Mouse (Mus musculus) CH12.LX (cell line): ENCODE measurements at regions not wholly inside any gene's neighbourhood (a gene's known extent, or its start where the extent isn't known, plus 50 kb on each side); places are given as distances from the start of the nearest gene placed in this dataset.

Source experiments
- DNase-seq: peaks from one replicate; pipeline ENCODE4 v3.0.0-alpha.2; 2013; ENCODE audit errors: extremely low read depth
- H3K27ac ChIP-seq: 2 replicates; pipeline ENCODE4 v1.5.1; 2012; ENCODE audit warnings: low read depth, mild to moderate bottlenecking, control low read depth, moderate library complexity; ENCODE audit not compliant: insufficient read depth
- H3K27me3 ChIP-seq: replicated peaks from 2 replicates; pipeline ENCODE3; 2012; ENCODE audit warnings: inconsistent platforms
- H3K36me3 ChIP-seq, 2 experiments: replicated peaks in 1 of 2; 2 replicates each; pipeline versions ENCODE3 to v1.6.1; 2012; ENCODE audit warnings: inconsistent platforms in 1 of 2, low read length in 1 of 2, mild to moderate bottlenecking in 1 of 2, mixed read lengths in 1 of 2, moderate library complexity in 1 of 2; ENCODE audit not compliant: control insufficient read depth in 1 of 2, insufficient read depth in 1 of 2
- H3K4me1 ChIP-seq, 2 experiments: 2 replicates each; pipeline ENCODE4 v1.6.1; 2012; ENCODE audit warnings: inconsistent platforms in 1 of 2, moderate library complexity in 1 of 2; ENCODE audit not compliant: insufficient read depth in 2 of 2, control insufficient read depth in 1 of 2
- H3K4me2 ChIP-seq: 2 replicates; pipeline ENCODE4 v1.6.1; 2012; ENCODE audit warnings: low read depth, mild to moderate bottlenecking, control low read depth; ENCODE audit not compliant: poor library complexity, insufficient read depth, severe bottlenecking
- H3K4me3 ChIP-seq, 3 experiments: fragments of 150-350 bp in 1 of 3; sonication (generic) in 1 of 3; replicated peaks in 1 of 3; 2 replicates each; pipeline versions ENCODE3 to v1.5.1; 2011 to 2012; ENCODE audit warnings: low read depth in 2 of 3, low read length in 2 of 3, mild to moderate bottlenecking in 2 of 3, moderate library complexity in 2 of 3, control low read depth in 1 of 3, improper control_type of control experiment in 1 of 3, inconsistent platforms in 1 of 3, mixed read lengths in 1 of 3; ENCODE audit not compliant: poor library complexity in 1 of 3
- H3K79me2 ChIP-seq: replicated peaks from 2 replicates; pipeline ENCODE4 v1.6.1; 2012; ENCODE audit warnings: mild to moderate bottlenecking, moderate library complexity; ENCODE audit not compliant: control insufficient read depth, poor library complexity, insufficient read depth, severe bottlenecking; ENCODE audit errors: extremely low read depth
- H3K9ac ChIP-seq: 2 replicates; pipeline ENCODE4 v1.6.1; 2012; ENCODE audit warnings: low read depth, mild to moderate bottlenecking, control low read depth, moderate library complexity; ENCODE audit not compliant: insufficient read depth
- H3K9me3 ChIP-seq: replicated peaks from 2 replicates; pipeline ENCODE3; 2012; ENCODE audit warnings: low read length, inconsistent platforms, mixed read lengths
- CHD1 ChIP-seq: IDR thresholded peaks from 2 replicates; pipeline ENCODE4 v1.6.1; 2012; ENCODE audit warnings: low read depth, low read length, improper control_type of control experiment, inconsistent platforms
- CHD2 ChIP-seq: IDR thresholded peaks from 2 replicates; pipeline ENCODE4 v1.6.1; 2011; ENCODE audit warnings: low read length, improper control_type of control experiment
- E2F4 ChIP-seq: IDR thresholded peaks from 2 replicates; pipeline ENCODE4 v1.6.1; 2011; ENCODE audit warnings: low read depth, low read length, improper control_type of control experiment; ENCODE audit not compliant: insufficient replicate concordance
- ELF1 ChIP-seq: IDR thresholded peaks from 2 replicates; pipeline ENCODE4 v1.6.1; 2014; ENCODE audit warnings: low read depth, mild to moderate bottlenecking, inconsistent platforms, low read length, improper control_type of control experiment
- EP300 ChIP-seq: IDR thresholded peaks from 2 replicates; pipeline ENCODE4 v1.6.1; 2011; ENCODE audit warnings: low read length, improper control_type of control experiment
- GABPA ChIP-seq: IDR thresholded peaks from 2 replicates; pipeline ENCODE4 v1.6.1; 2012; ENCODE audit warnings: low read depth, low read length, improper control_type of control experiment, inconsistent platforms; ENCODE audit not compliant: insufficient replicate concordance
- HCFC1 ChIP-seq: IDR thresholded peaks from 2 replicates; pipeline ENCODE4 v1.6.1; 2012; ENCODE audit warnings: low read depth, mild to moderate bottlenecking, inconsistent platforms, low read length, improper control_type of control experiment
- IRF4 ChIP-seq: IDR thresholded peaks from 2 replicates; pipeline ENCODE4 v1.6.1; 2014; ENCODE audit warnings: low read depth, mild to moderate bottlenecking, inconsistent platforms, low read length, improper control_type of control experiment
- JUND ChIP-seq: conservative IDR thresholded peaks from 2 replicates; pipeline ENCODE4 v1.6.1; 2011; ENCODE audit warnings: low read depth, low read length, improper control_type of control experiment
- KAT2A ChIP-seq: IDR thresholded peaks from 2 replicates; pipeline ENCODE4 v1.6.1; 2012; ENCODE audit warnings: low read length, improper control_type of control experiment, inconsistent platforms; ENCODE audit not compliant: insufficient replicate concordance
- MAFK ChIP-seq: IDR thresholded peaks from 2 replicates; pipeline ENCODE4 v1.6.1; 2011; ENCODE audit warnings: low read length, improper control_type of control experiment; ENCODE audit not compliant: insufficient replicate concordance
- MEF2A ChIP-seq: IDR thresholded peaks from 2 replicates; pipeline ENCODE4 v1.6.1; 2014; ENCODE audit warnings: low read depth, mild to moderate bottlenecking, inconsistent platforms, low read length, improper control_type of control experiment, borderline replicate concordance
- MYC ChIP-seq: IDR thresholded peaks from 2 replicates; pipeline ENCODE4 v1.6.1; 2011; ENCODE audit warnings: low read depth, mild to moderate bottlenecking, improper control_type of control experiment, low read length
- NELFE ChIP-seq: IDR thresholded peaks from 2 replicates; pipeline ENCODE4 v1.6.1; 2011; ENCODE audit warnings: low read depth, low read length, improper control_type of control experiment
- NRF1 ChIP-seq: IDR thresholded peaks from 2 replicates; pipeline ENCODE4 v1.6.1; 2014; ENCODE audit warnings: low read depth, mild to moderate bottlenecking, inconsistent platforms, low read length, improper control_type of control experiment, moderate library complexity
- POLR2A ChIP-seq: IDR thresholded peaks from 2 replicates; pipeline ENCODE4 v1.6.1; 2011; ENCODE audit warnings: low read depth, mild to moderate bottlenecking, improper control_type of control experiment, low read length
- POLR2AphosphoS2 ChIP-seq: IDR thresholded peaks from 2 replicates; pipeline ENCODE4 v1.6.1; 2011; ENCODE audit warnings: low read depth, low read length, improper control_type of control experiment
- RAD21 ChIP-seq: IDR thresholded peaks from 2 replicates; pipeline ENCODE4 v1.6.1; 2011; ENCODE audit warnings: low read depth, mild to moderate bottlenecking, low read length, improper control_type of control experiment, moderate library complexity
- RCOR1 ChIP-seq: conservative IDR thresholded peaks from 2 replicates; pipeline ENCODE4 v1.6.1; 2012; ENCODE audit warnings: low read depth, mild to moderate bottlenecking, inconsistent platforms, low read length, improper control_type of control experiment
- SIN3A ChIP-seq: IDR thresholded peaks from 2 replicates; pipeline ENCODE4 v1.6.1; 2012; ENCODE audit warnings: low read length, improper control_type of control experiment, inconsistent platforms
- TCF12 ChIP-seq: IDR thresholded peaks from 2 replicates; pipeline ENCODE4 v1.6.1; 2014; ENCODE audit warnings: low read depth, mild to moderate bottlenecking, inconsistent platforms, low read length, improper control_type of control experiment
- UBTF ChIP-seq: IDR thresholded peaks from 2 replicates; pipeline ENCODE4 v1.6.1; 2012; ENCODE audit warnings: low read depth, mild to moderate bottlenecking, inconsistent platforms, low read length, improper control_type of control experiment, moderate library complexity
- USF2 ChIP-seq: conservative IDR thresholded peaks from 2 replicates; pipeline ENCODE4 v1.6.1; 2011; ENCODE audit warnings: low read depth, low read length, improper control_type of control experiment
- ZKSCAN1 ChIP-seq: IDR thresholded peaks from 2 replicates; pipeline ENCODE4 v1.6.1; 2012; ENCODE audit warnings: low read depth, inconsistent platforms, low read length, improper control_type of control experiment, borderline replicate concordance
- ZMIZ1 ChIP-seq: IDR thresholded peaks from 2 replicates; pipeline ENCODE4 v1.6.1; 2012; ENCODE audit warnings: low read depth, mild to moderate bottlenecking, inconsistent platforms, low read length, improper control_type of control experiment
- ZNF384 ChIP-seq: IDR thresholded peaks from 2 replicates; pipeline ENCODE4 v1.6.1; 2012; ENCODE audit warnings: low read depth, low read length, improper control_type of control experiment, inconsistent platforms
- dilution Hi-C: fragments of 300-500 bp; cut with MboI; formaldehyde crosslinking; loops from 2 replicates; pipeline ENCODE4 v1.14.3; 2020; ENCODE audit warnings: low sequenced_read_pairs; ENCODE audit not compliant: extremely low pct_unique_long_range_greater_than_20kb, extremely low pct_ligation_motif_present
- in situ Hi-C: fragments of 300-500 bp; cut with MboI; formaldehyde crosslinking; loops from 3 replicates; pipeline ENCODE4 v1.14.3; 2019; ENCODE audit warnings: low sequenced_read_pairs, low pct_ligation_motif_present, low pct_unique_long_range_greater_than_20kb, mixed read lengths

DNA sequence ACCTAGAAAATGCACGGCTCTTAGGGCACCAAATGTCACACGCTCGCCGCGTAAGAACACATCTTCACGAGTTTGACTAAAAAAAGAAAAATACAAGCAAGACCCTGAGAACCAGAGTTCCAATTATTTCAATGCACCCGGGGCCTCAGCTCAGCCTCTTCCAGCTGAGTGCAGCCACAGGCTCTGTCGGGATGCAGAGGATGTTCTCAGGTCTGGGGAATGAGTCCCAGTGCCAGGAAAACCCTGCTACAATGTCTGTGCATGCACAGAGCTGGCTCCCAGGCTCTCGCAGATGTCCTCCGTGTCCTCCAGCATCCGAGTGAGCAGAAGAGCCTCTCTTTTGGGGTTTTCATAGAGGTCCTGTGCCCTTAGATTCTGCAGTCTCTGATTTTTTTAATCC lies 219.1 kb downstream of the Fndc1 start:
- no peak for TF ChIP-seq MYC
- TF ChIP-seq ZNF384, result no peak
- TF ChIP-seq POLR2AphosphoS2, result no peak
- TF ChIP-seq JUND, result no peak
- TF ChIP-seq POLR2A, result no peak
- no peak for TF ChIP-seq TCF12
- TF ChIP-seq KAT2A, result no peak
- TF ChIP-seq USF2, result no peak
- no peak for TF ChIP-seq GABPA
- no peak for TF ChIP-seq NELFE
- no peak for TF ChIP-seq UBTF
- no peak for TF ChIP-seq MEF2A
- no peak for TF ChIP-seq HCFC1
- no peak for TF ChIP-seq NRF1
- no peak for TF ChIP-seq RAD21
- TF ChIP-seq RCOR1, result no peak
- no peaks in the 10 kb centered on the region for H3K36me3 ChIP-seq
- H3K27ac ChIP-seq, result no peak overlapping the region
- H3K27me3 ChIP-seq, result no peaks in the 10 kb centered on the region
- no peak overlapping the region for H3K9ac ChIP-seq
- H3K9me3 ChIP-seq, result no peaks in the 10 kb centered on the region
- no peaks in the 10 kb centered on the region for H3K4me1 ChIP-seq
- no peaks in the 10 kb centered on the region for H3K79me2 ChIP-seq
- in situ Hi-C loops, result no loop called here
- no peak for DNase-seq
- dilution Hi-C loops, result no loop called here
- no peak overlapping the region for H3K4me2 ChIP-seq
- no peak overlapping the region for H3K4me3 ChIP-seq

DNA sequence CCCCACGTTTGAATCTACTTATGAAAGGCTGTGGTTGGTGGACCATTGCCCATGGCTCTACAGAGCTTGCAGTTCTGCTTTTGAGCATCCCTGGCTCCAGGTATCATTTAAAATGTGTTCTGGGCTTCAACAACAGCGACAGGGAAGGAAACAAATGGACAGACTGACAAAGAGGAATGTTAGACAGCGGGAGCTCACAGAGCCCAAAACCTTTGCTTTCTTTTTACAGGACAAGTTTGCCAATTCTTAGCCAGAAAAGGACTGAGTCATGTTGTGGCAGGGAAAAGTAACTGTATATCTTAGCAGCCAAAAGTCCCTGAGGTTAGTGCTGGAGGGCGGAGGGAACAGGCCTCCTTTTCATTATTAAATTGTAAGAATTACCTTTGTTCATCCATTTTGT lies 219.7 kb downstream of the Fndc1 start:
- Histone ChIP-seq H3K4me2 (no peak overlapping the region), H3K27ac (no peak overlapping the region), H3K9ac (no peak overlapping the region), H3K9me3 (no peaks in the 10 kb centered on the region), H3K4me1 (no peaks in the 10 kb centered on the region), H3K27me3 (no peaks in the 10 kb centered on the region), H3K4me3 (no peak overlapping the region), H3K79me2 (no peaks in the 10 kb centered on the region), H3K36me3 (no peaks in the 10 kb centered on the region)
- TF ChIP-seq E2F4, result no peak
- TF ChIP-seq ELF1, result no peak
- no peak for TF ChIP-seq IRF4
- TF ChIP-seq RCOR1, result no peak
- no peak for TF ChIP-seq NRF1
- no peak for TF ChIP-seq POLR2A
- TF ChIP-seq CHD1, result no peak
- TF ChIP-seq CHD2, result no peak
- TF ChIP-seq EP300, result no peak
- no peak for TF ChIP-seq POLR2AphosphoS2
- TF ChIP-seq SIN3A, result no peak
- TF ChIP-seq USF2, result no peak
- TF ChIP-seq ZKSCAN1, result no peak
- no peak for TF ChIP-seq ZNF384
- TF ChIP-seq ZMIZ1, result no peak
- TF ChIP-seq MEF2A, result no peak
- no peak for TF ChIP-seq TCF12
- TF ChIP-seq MAFK, result no peak
- no peak for TF ChIP-seq GABPA
- TF ChIP-seq JUND, result no peak
- no peak for DNase-seq
- dilution Hi-C loops (no loop called here), in situ Hi-C loops (no loop called here)
